Mouse (Mus musculus) cerebellum, adult 2 months (tissue): ENCODE results near the gene Cbl. TPM values are rescaled to one million over a fixed set of nuclear protein-coding genes. Genes with fewer than 3 reads are reported as not detected.
A peak's percentile ranks its signal among the peaks of the same experiment; 100 is the strongest.

ENCODE experiments used
- DNase-seq, 2 experiments: peaks; one replicate each; pipeline ENCODE4 v3.0.0; 2021
- H3K27ac ChIP-seq: fragments of 200-500 bp; 2 replicates; pipeline ENCODE4 v1.5.1; 2012; ENCODE audit warnings: low read length, control low read depth, inconsistent platforms; ENCODE audit not compliant: insufficient read depth
- H3K27me3 ChIP-seq: fragments of 200-500 bp; 2 replicates; pipeline ENCODE4 v1.6.1; 2012; ENCODE audit warnings: inconsistent platforms, mild to moderate bottlenecking, low read length, moderate library complexity; ENCODE audit not compliant: control insufficient read depth, insufficient read depth
- H3K4me1 ChIP-seq: fragments of 200-500 bp; 2 replicates; pipeline ENCODE4 v1.6.1; 2011; ENCODE audit warnings: low read length; ENCODE audit not compliant: control insufficient read depth, insufficient read depth
- H3K4me3 ChIP-seq: fragments of 200-500 bp; replicated peaks from 2 replicates; pipeline ENCODE3; 2011; ENCODE audit warnings: mild to moderate bottlenecking, low read depth, low read length, control low read depth; ENCODE audit not compliant: insufficient read depth
- CTCF ChIP-seq: fragments of 200-500 bp; IDR thresholded peaks from 2 replicates; pipeline ENCODE4 v1.5.1; 2011; ENCODE audit warnings: low read depth, mild to moderate bottlenecking, control low read depth, low read length, moderate library complexity, borderline replicate concordance; ENCODE audit not compliant: insufficient read depth
- POLR2A ChIP-seq: fragments of 200-500 bp; IDR thresholded peaks from 2 replicates; pipeline ENCODE4 v1.6.1; 2011; ENCODE audit warnings: low read length, control low read depth, borderline replicate concordance; ENCODE audit not compliant: insufficient read depth
- WGBS: fragments of 180-500 bp; shearing (Covaris S2); methylation state at CpG from one replicate; pipeline ENCODE4 v1.1.7; 2018; 5-methylcytosine and 5-hydroxymethylcytosine counted together
- polyA plus RNA-seq: library from polyadenylated mRNA; depleted of rRNA; stranded (reverse); fragments of >200 nt; gene quantifications from 2 replicates; pipeline ENCODE4 v1.2.3, GENCODE M21; 2012

Gene Cbl
- polyA plus RNA-seq, 1 experiment, result 14.5 TPM

DNA sequence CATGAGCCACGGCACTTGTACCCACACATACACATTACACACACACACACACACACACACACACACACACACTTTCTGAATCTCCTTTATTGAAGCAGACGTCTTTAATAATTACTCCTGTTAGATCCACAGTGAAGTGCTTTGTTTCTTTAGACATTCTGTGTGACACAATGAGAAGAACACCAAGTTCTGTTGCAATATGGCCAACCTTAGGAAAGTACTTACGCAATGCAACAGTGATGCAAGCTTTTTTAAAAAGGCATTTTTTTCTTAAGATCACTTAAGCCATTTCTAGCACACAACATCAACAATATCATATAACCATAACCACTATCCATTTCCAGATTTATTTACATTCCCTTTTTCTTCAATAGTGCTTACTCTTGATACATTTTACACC lies 42.7 kb downstream of the Cbl start:
- no peak for DNase-seq
- 86% methylated on average over 3 of the region's 3 CpGs for WGBS
- TF ChIP-seq POLR2A (no peak), CTCF (no peak)
- Histone ChIP-seq H3K27me3 (no peaks in the 10 kb centered on the region), H3K4me3 (no peak overlapping the region), H3K4me1 (no peaks in the 10 kb centered on the region; the same call in 1 of the 2 replicates), H3K27ac (no peak overlapping the region)

DNA sequence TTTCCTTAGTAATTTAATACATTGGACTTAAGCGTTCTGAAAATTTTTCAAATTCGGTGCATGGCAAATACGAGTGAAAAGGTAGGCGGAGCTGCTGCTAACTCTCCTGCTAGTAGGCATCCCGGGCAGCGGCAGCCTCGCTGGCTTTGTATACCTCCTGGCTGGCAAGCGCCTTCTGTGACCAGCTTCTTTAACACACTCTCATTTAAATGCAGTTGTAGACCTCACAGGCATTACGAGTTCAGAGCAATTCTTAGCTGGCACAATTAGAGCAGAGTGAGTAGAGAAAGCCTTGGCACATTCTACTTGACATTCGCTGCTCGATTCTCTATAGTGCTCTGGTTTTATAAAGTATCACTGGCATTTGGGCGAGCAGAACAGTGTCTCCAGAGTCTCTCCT lies 45.6 kb downstream of the Cbl start:
- TF ChIP-seq CTCF, result no peak
- no peak for TF ChIP-seq POLR2A
- 45% methylated on average over 12 of the region's 12 CpGs for WGBS
- Histone ChIP-seq H3K27me3 (no peaks in the 10 kb centered on the region), H3K27ac (0 out of 2 replicates have a peak overlapping the region, but pooled peaks have one; percentile 21), H3K4me3 (no peak overlapping the region), H3K4me1 (no peaks in the 10 kb centered on the region; the same call in 1 of the 2 replicates)
- peak in 1 of 2 experiments; percentile 12 for DNase-seq

DNA sequence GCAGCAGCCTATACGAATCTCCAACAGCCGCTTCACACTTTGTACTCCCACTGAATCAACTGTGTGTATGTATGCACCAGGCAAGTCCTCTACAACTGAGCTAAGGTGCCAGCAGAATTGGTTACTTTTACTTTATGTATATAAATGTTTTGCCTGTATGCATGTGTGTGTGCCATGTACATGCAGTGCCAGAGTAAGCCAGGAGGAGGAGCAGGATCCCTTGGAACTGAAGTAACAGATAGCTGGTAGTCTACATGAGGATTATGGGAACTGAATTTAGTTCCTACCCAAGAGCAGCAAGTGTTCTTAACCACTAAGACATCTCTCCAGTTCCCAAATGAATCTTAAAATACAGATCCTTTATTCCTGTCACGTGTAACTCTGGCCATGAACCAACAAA lies 51.6 kb downstream of the Cbl start:
- H3K4me3 ChIP-seq, result no peak overlapping the region
- peak in 1 of 2 experiments; percentile 16 for DNase-seq
- TF ChIP-seq CTCF, result peak; percentile 32; the same call in 1 of the 2 replicates
- TF ChIP-seq POLR2A, result no peak
- H3K4me1 ChIP-seq, result no peaks in the 10 kb centered on the region
- WGBS, result 88% methylated on average over 3 of the region's 3 CpGs
- H3K27me3 ChIP-seq, result no peaks in the 10 kb centered on the region
- H3K27ac ChIP-seq, result no peak overlapping the region

DNA sequence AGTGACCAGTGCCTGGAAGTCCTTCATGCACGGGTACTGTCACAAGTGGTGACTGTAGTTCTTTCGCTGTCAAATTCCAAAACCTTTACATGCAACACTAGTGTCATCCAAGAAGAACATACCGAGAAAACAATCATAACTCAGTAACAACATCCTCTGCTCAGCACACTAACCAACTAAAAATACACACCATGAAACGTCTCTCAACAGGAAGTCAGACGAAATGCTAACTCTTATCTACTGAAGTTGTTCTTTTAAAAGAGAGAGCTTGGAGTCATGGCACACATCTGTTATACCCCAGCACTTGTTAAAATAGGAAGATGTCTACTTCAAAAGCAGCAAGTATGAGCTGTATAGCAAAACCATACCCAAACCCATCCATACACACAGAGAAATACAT lies 52.3 kb downstream of the Cbl start:
- no peaks in the 10 kb centered on the region for H3K4me1 ChIP-seq
- TF ChIP-seq CTCF, result no peak
- TF ChIP-seq POLR2A, result no peak
- WGBS, result 85% methylated on average over 5 of the region's 5 CpGs
- DNase-seq, result no peak
- no peak overlapping the region for H3K4me3 ChIP-seq
- H3K27me3 ChIP-seq, result no peaks in the 10 kb centered on the region
- H3K27ac ChIP-seq, result no peak overlapping the region

DNA sequence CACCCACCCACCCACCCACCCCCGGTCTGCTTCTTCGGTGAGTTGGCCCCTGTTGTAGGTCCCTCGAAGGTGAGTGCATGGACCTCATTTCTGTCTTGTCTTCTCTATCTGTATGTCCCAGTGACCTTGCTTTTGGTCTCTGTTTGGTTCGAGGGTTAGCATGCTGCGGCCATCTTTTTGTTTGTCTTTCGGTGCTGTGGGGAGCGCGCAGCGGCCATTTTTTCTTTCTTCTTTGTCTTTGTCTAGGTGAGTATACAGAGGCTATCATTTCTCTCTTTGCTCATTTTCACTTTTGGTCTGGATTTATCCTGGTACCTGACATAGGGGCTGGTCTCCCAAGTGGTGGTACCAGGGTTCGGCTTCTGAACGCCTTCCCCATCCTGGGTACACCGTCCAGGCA lies 55.0 kb downstream of the Cbl start:
- no peaks in the 10 kb centered on the region for H3K27me3 ChIP-seq
- WGBS, result 97% methylated on average over 12 of the region's 12 CpGs
- DNase-seq, result no peak
- TF ChIP-seq CTCF (no peak), POLR2A (no peak)
- H3K27ac ChIP-seq, result no peak overlapping the region
- H3K4me3 ChIP-seq, result no peak overlapping the region
- H3K4me1 ChIP-seq, result peaks cover 4% of the 10 kb centered on the region; the same call in 1 of the 2 replicates

DNA sequence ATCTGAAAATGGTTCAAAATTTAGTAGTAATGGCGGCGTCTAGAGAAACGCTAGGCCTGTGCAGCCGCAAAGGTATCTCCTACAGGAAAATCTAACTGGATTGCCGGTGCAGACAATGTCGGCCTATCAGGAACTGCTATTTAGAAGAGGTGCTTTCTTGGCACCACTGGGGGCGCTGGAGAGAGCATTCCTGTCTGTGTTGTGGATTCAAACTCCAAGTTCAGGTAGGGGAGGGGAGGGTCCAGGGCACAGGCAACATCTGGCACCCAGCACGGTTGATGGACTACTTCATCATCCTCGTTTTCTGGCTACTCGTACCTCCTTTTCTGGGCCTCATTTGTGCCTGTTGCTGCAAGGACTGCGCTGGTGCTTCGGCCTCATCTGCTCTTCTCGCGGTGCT lies 55.5 kb downstream of the Cbl start:
- Histone ChIP-seq H3K27ac (no peak overlapping the region), H3K4me3 (no peak overlapping the region), H3K4me1 (peaks cover 4% of the 10 kb centered on the region; the same call in 1 of the 2 replicates), H3K27me3 (no peaks in the 10 kb centered on the region)
- no peak for DNase-seq
- TF ChIP-seq CTCF, result peak; percentile 36; the same call in 1 of the 2 replicates
- TF ChIP-seq POLR2A, result no peak
- 88% methylated on average over 14 of the region's 14 CpGs for WGBS

DNA sequence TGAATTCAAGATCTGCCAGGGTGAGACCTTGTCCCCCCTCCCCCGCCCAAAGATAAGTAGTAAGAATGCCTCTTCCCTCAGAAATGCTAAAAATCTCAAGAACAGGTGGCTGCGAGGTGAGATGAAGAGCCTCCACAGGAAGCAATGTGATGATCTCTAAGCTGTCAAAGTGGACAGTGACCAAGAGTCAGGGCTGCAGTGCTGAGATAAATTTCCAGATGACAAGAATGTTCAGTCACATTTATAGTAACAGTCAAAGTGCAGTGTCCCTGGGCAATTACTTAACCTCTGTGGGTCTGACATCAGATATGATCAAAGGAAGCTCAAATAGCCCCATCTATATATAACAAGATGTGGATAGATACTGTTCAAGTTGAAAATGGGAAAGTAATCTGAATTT lies 56.4 kb downstream of the Cbl start:
- Histone ChIP-seq H3K4me3 (no peak overlapping the region), H3K4me1 (peaks cover 4% of the 10 kb centered on the region; the same call in 1 of the 2 replicates), H3K27me3 (no peaks in the 10 kb centered on the region), H3K27ac (no peak overlapping the region)
- no peak for TF ChIP-seq CTCF
- no peak for DNase-seq
- 53% methylated on average over 2 of the region's 2 CpGs for WGBS

DNA sequence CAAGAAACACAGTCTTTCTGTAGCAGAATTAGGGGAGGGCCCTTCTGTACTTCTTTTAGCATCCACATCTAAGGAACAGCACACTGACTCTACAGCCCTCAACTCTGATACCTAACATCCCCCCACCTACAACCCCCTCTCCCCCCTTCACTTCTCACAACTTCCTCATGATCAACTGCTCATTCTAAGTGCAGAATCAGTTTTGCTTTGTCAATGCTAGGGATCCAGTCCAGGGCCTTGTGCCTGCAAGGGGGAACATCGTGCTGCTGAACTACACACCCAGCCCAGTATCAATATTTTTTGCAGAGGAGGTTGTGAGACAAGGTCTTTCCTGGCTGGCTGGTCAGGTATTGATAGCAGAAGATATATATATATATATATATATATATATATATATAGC lies 57.9 kb downstream of the Cbl start:
- Histone ChIP-seq H3K27me3 (no peaks in the 10 kb centered on the region), H3K4me1 (peaks cover 4% of the 10 kb centered on the region; the same call in 1 of the 2 replicates), H3K27ac (no peak overlapping the region), H3K4me3 (no peak overlapping the region)
- no peak for DNase-seq
- 83% methylated on average over 1 of the region's 1 CpGs for WGBS
- no peak for TF ChIP-seq CTCF

DNA sequence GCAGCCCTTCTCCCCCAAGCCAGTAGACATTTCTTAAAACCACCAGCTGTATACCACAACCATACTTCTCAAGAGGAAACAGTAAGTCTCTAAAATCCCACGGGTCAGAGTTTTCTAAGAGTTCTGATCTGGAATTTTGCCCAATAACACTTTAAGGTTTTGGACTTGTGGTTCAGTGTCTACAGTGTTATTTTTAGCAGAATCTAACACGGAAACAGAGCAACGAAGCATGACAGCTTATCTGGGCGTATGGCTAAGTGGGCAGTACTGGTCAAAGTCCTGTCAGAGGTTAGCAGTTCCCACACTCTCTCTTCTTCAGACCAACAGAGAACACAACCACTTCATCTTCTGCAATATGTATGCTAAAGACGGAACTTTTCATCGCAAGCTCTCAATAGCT lies 58.3 kb downstream of the Cbl start:
- 42% methylated on average over 6 of the region's 6 CpGs for WGBS
- Histone ChIP-seq H3K27ac (no peak overlapping the region), H3K4me1 (peaks cover 4% of the 10 kb centered on the region; the same call in 1 of the 2 replicates), H3K27me3 (no peaks in the 10 kb centered on the region), H3K4me3 (no peak overlapping the region)
- DNase-seq, result no peak
- TF ChIP-seq POLR2A, result no peak
- TF ChIP-seq CTCF, result no peak
